Mouse (Mus musculus): ENCODE measurements around the gene Ska2. TPM values are rescaled to one million over a fixed set of nuclear protein-coding genes. Genes with fewer than 3 reads are reported as not detected.

Gene Ska2
- 1 to 10 TPM; 6.0 to 6.2 TPM for total RNA-seq (2021)
- long read RNA-seq, experiment 1, partial matches to known transcripts: 0 of 4 reads
- long read RNA-seq, experiment 1, other reads (novel, unspliced or antisense): 1 of 4 reads
- long read RNA-seq, experiment 2, partial matches to known transcripts: 0 of 2 reads
- long read RNA-seq, experiment 2, other reads (novel, unspliced or antisense): 0 of 2 reads

DNA sequence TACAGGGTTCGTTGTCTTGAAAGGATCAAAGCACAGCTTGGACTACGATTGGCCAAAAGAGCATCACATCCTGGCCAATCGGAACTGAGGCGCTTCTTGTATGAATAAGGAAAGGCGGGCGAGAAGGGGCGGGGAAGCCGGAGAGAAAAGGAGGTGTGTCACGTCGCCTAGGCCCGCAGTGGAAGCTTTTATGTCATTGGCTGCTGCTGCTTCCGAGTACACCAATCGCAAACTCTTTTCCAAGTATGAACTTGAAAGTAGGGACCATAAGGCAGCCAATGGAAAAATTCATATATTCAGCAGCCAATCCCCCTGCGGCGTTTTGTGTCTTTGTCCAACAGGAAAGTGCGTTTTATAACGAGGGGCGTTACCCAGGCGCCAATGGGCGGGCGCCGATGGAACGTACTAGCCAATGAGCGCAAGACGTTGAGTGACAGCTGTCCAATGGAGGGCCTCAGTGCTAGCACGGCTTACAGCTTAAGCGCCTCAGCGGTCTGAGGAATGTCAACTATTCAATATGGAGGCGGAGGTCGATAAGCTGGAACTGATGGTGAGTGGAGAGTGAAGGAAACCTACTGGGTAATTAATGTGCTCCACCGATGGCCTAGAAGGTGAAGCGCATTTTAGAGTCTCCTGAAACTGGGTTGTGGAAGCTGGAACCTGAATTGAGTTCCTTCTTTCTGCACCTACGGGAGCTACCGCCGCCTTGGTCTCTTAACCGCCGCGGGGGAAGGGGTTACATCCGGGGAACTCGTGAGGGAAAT lies at the start of gene Ska2:
TSS of gene Ska2 (plus strand) at position 480 of the 764 bp plus-strand sequence.
- DNase-seq (ENCODE audit: low spot score in 2 of 2): peak; percentile 88 to 91

DNA sequence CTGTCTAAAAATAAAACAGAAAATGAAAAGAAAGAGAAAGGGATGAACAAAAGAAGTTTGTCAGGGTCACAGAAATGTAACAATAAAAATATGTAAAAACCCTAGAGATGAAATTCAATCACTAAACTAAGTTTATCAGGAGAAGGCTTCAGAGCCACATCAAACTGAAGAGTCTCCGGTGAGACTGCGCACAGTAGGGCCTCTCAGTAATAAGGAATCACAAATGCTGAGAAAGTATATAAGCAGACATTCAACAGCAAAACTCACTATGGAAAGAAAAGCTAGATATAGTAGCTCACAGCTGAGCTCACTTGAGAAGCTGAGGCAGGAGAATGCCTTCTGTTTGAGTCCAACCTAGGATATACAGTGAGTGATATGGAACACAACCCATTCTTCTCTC lies 48.6 kb upstream of the Ska2 start:
- DNase-seq (ENCODE audit: low spot score in 2 of 2): no peak

DNA sequence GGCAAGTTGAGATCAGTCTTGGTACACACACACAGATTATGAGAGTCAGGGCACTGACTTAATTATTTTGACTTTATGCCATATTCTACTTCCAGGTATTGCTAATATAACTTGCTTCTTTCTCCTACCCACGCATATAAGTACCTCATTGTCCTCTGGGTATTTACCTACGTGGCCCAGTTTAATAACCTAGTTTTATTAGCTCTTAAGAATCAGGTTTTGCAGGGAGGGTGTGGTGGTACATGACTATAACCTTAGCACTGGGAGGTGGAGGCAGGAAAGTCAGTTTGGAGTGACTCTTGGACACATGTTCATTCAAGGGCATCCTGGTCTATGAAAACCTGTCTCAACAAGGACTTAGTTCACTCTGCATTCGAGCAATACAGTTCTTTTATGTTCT lies 46.9 kb upstream of the Ska2 start:
- DNase-seq (ENCODE audit: low spot score in 2 of 2): no peak

- DNase-seq (ENCODE audit: low spot score in 2 of 2): peak; percentile 50 to 55
These were observed 35.6 kb upstream of the Ska2 start for GRCm38 (mm10) chr11:87073343-87073865.

- peak; percentile 79 to 82 for DNase-seq (ENCODE audit: low spot score in 2 of 2)
These were observed 35.1 kb upstream of the Ska2 start, which contains the start of gene Gdpd1 for GRCm38 (mm10) chr11:87073866-87074440. Gdpd1 (minus strand) TSS chr11:87074062.

DNA sequence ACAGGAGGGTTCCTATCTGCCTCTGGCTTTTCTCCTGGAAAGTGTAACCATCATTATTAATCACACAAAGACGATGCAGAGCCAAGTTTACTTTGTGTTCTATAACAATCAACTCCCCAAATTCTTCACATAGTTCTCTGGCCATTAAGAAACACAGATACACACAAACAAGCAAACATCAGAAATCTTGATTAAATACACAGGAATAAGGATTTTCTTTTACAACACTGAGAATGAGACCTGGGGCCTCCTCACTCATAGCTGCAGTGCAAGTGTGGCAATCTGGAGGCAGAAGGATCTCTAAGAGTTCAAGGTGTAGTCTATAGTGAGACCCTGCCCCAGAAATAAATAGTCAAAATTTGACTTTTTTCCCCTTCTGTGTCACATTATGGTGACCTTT lies 25.3 kb upstream of the Ska2 start:
- no peak for DNase-seq (ENCODE audit: low spot score in 2 of 2)

GRCm38 (mm10) chr11:87085461-87085860 lies 23.6 kb upstream of the Ska2 start:
- DNase-seq (ENCODE audit: low spot score in 2 of 2): no peak

DNA sequence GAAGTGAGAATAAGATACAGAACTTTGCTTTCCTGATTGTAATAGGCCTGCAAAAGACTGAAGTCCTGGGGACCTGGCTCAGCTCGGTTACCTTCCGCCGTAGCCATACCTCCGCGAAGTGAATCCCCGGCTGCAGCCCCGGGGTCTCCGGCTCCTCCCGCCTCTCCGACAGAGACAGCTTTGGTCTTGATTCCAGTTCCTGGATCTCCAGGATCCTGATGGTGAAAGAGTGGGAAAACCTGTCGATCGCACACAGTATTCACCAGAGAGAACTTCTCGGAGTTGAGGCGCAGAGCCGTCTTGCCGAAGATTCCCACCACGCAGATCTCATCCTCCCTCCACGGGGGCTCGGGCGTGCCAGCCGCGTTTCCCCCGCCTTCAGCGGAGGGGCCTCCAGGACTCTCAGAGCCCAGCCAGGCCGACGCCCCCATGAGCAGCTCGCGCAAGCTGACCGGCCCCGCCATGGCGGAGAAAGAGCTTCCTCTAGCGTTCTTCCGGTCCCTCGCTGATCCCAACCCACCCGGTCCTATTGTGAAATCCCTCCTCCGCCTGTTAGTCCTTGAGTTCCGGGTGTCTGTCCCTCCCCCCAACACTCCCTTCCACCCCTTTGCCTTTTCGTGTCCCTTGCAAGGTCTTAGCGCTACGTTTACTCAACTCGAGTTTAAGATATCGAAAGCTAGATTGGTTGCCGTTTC lies 22.6 kb upstream of the Ska2 start, which contains the start of gene Smg8:
TSS of gene Smg8 (minus strand) at position 485 of the 695 bp plus-strand sequence.
- peak; percentile 74 to 75 for DNase-seq (ENCODE audit: low spot score in 2 of 2)

DNA sequence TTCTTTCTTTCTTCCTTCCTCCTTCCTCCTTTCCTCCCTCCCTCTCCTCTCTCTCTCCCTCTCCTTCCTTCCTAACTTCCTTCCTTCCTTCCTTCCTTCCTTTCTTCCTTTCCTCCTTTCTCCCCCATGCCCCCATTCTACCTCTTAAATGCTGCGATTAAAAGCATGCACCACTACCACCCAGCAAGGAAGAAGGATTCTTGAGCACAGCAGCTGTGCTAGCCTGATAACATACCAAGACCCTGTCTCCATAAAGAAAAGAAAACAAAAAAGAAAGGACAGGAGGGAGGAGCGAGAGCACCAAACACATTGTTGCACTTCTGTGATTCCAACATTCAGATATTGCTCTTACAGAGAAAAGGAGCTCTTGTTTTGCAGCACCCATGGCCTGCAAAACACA lies 21.9 kb upstream of the Ska2 start:
- no peak for DNase-seq (ENCODE audit: low spot score in 2 of 2)

GRCm38 (mm10) chr11:87108409-87108754 lies 652 bp upstream of the Ska2 start, which contains the start of gene Prr11:
Prr11 (minus strand) TSS chr11:87108708.
- no peak for DNase-seq (ENCODE audit: low spot score in 2 of 2)

DNA sequence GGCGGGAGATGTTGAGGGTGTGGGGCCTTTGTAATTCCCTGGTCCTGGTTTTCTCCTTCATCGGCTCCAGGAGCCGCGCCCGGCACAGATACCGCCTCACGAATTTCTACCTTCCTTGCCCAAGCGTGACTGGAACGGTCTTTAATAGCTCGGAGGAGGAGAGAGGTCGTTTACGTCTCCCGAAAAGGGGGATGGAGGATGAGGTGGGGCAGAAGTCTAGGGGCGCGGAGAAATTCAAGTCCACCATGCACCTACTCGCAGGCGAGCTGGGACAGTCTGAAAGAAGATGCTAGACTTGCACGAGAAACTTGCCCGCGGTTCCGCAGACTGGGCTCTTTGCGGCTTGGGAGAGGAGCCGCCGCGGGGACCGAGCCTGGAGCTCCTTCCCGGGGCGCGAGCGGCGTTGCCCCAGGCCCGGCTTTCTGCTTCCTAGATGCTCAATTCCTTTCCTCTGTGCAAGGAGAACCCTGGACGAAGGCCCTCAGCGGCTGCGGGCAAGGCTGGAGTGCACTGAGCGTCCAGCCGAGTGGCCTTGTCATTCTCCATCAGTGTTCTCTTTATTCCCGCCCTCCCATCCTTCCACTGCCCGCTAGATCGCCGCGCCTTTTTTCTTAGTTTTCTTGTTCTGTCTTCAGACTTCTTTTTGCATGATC lies 611 bp downstream of the Ska2 start:
- peak; percentile 29 to 36 for DNase-seq (ENCODE audit: low spot score in 2 of 2)

DNA sequence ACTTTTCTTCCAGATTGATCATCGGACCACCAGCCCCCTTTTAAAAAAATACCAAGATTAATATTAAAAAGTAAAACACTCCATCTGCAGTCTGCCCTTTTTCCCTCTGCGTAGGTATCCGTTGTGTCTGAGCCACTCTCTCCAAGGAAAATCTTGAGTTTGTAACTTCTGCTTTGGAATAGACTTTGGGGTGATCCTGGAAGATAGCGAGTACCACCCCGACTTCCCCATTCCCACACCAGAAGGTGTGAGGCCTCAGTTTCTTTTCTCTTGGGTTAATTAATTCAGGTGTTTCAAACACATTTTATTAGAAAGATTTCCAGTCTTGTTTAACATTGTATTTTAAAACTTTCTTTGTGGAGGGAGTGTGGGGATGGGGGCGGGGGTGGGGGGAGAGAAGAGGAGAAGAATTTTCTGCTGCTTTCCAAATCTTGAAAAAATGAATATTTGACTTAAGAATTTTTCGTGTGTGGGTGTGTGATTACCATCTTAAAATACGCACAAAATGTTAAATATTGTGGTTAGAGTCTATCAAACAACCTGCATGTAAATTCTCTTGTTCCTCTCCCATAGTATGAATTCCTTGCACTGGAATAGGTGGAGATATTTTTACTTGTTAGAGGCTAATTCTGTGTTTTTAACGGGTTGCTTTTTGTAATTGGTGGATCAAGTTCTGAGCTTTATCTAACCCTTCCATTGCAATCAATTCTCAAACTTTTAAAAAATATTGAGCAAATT lies 1.3 kb downstream of the Ska2 start:
- DNase-seq (ENCODE audit: low spot score in 2 of 2): no peak

DNA sequence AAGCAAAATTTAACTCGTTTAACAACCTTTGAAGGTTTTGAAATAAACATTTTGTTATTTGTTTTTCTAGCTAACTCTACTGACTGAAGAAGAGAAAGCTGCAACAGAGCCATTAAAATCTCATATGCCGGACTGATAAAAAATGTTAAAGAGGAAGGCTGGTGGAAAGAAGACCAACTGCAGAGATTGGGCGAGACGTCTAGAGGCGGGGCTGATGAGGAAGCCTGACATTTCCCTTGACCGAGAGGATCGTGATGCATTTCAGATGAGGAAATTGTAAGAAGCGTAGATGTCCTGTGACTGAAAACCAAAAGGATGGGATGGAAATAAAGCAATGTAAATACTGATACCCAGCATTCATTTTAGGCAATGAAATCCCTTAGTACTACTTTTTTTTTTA lies 12.8 kb downstream of the Ska2 start:
- no peak for DNase-seq (ENCODE audit: low spot score in 2 of 2)

GRCm38 (mm10) chr11:87125562-87125961 lies 16.5 kb downstream of the Ska2 start:
- no peak for DNase-seq (ENCODE audit: low spot score in 2 of 2)

GRCm38 (mm10) chr11:87126281-87126823 lies 17.3 kb downstream of the Ska2 start:
- no peak for DNase-seq (ENCODE audit: low spot score in 2 of 2)

GRCm38 (mm10) chr11:87126824-87127816 lies 18.1 kb downstream of the Ska2 start, which contains the start of gene Trim37:
Trim37 (plus strand) TSS chr11:87127077.
- DNase-seq (ENCODE audit: low spot score in 2 of 2): peak; percentile 83 to 85

DNA sequence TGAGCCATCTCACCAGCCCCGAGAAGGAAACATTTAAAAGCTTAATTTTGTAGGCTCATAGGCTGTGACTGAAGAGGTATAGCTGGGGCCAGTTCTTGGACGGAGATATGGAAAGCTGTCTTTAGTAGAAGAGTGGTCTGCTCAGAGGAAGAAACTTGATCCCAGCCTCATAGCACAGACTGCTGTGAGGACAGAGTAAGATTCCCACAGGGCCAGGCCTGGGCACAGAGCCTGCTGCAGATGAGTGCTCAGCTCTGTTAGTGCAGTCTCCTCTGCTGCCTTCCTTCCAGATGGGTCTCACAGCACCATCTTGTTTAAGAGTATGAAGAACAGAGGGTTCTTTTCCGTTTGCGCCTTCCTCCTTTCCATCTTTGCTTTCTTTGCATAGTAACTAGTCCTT lies 27.2 kb downstream of the Ska2 start:
- DNase-seq (ENCODE audit: low spot score in 2 of 2): no peak

- no peak for DNase-seq (ENCODE audit: low spot score in 2 of 2)
These were observed 49.0 kb downstream of the Ska2 start for GRCm38 (mm10) chr11:87158012-87158411.

GRCm38 (mm10) chr11:87162687-87163086 lies 53.7 kb downstream of the Ska2 start:
- no peak for DNase-seq (ENCODE audit: low spot score in 2 of 2)
